Mouse (Mus musculus) stomach, embryonic 14.5 days (tissue): ENCODE data around the gene Degs2. TPM values are rescaled to one million over a fixed set of nuclear protein-coding genes. Genes with fewer than 3 reads are reported as not detected.
A peak's percentile ranks its signal among the peaks of the same experiment; 100 is the strongest.
"Not testable (repeated sequence)": the region's sequence is repeated elsewhere in the genome, so short reads cannot be mapped to it uniquely, and the experiment has no call there.

Source experiments
- ATAC-seq: fragments of 200-750 bp; cut with Nextera tagmentation; 2 replicates; pipeline ENCODE4 v1.8.0; 2017; ENCODE audit warnings: low read depth, moderate TSS enrichment; ENCODE audit not compliant: insufficient number of reproducible peaks, insufficient read depth, low FRiP score
- H3K27ac ChIP-seq: fragments of 300-500 bp; sonication (generic); 2 replicates; pipeline ENCODE4 v1.5.1; 2014; ENCODE audit warnings: mild to moderate bottlenecking, low read length, moderate library complexity, mixed read lengths
- H3K27me3 ChIP-seq: fragments of 300-500 bp; sonication (generic); 2 replicates; pipeline ENCODE4 v1.6.1; 2014; ENCODE audit warnings: low read length, control low read depth, mixed read lengths; ENCODE audit not compliant: control insufficient read depth, insufficient read depth
- H3K36me3 ChIP-seq: fragments of 300-500 bp; sonication (generic); 2 replicates; pipeline ENCODE4 v1.6.1; 2014; ENCODE audit warnings: mild to moderate bottlenecking, control low read depth, low read length, moderate library complexity, mixed read lengths; ENCODE audit not compliant: control insufficient read depth, insufficient read depth
- H3K4me1 ChIP-seq: fragments of 300-500 bp; sonication (generic); 2 replicates; pipeline ENCODE4 v1.6.1; 2014; ENCODE audit warnings: low read length, control low read depth, mixed read lengths; ENCODE audit not compliant: control insufficient read depth, insufficient read depth
- H3K4me2 ChIP-seq: fragments of 300-500 bp; sonication (generic); replicated peaks from 2 replicates; pipeline ENCODE4 v1.6.1; 2014; ENCODE audit warnings: low read depth, low read length, control low read depth
- H3K4me3 ChIP-seq: fragments of 300-500 bp; sonication (generic); 2 replicates; pipeline ENCODE4 v1.5.1; 2014; ENCODE audit warnings: low read depth, low read length, control low read depth
- H3K9ac ChIP-seq: fragments of 300-500 bp; sonication (generic); replicated peaks from 2 replicates; pipeline ENCODE4 v1.6.1; 2014; ENCODE audit warnings: low read depth, mild to moderate bottlenecking, control low read depth, low read length, moderate library complexity, mixed read lengths
- H3K9me3 ChIP-seq: fragments of 300-500 bp; sonication (generic); 2 replicates; pipeline ENCODE4 v1.6.1; 2016; ENCODE audit warnings: low read depth, low read length, control low read depth; ENCODE audit not compliant: control insufficient read depth
- WGBS: fragments of 180-500 bp; shearing (Covaris S2); extraction: QIAGEN DNeasy Blood & Tissue Kit; methylation state at CpG from one replicate; pipeline ENCODE4 v1.1.7; 2014; 5-methylcytosine and 5-hydroxymethylcytosine counted together
- polyA plus RNA-seq: library from polyadenylated mRNA; unstranded; fragments of >200 nt; fragmentation: Nextera tagmentation; extraction: Ambion mirVana; gene quantifications from 2 replicates; pipeline ENCODE4 v1.2.1, GENCODE M21; 2014

Gene Degs2
- polyA plus RNA-seq, 1 experiment from 2014 or later = 17.9 TPM

DNA sequence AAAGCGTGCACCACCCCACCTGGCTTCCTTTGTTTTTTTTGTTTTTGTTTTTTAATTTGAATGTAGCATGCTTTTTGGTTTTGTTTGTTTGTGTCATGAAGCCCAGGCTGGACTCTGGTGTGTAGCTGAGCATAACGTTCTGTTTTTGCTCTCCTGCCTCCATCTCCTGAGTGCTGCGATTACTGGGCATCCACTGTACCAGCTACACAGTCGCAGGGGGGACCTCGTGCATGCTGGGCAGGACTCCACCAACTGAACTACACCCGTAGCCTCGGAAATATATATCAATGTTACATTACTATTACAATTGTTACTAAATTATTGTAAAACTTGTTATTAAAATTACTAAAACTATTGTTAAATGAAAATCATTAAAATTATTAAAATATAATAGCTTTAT lies 35.7 kb upstream of the Degs2 start:
- no peak for ATAC-seq
- H3K4me1 ChIP-seq = no peaks in the 10 kb centered on the region
- no peak overlapping the region for H3K27ac ChIP-seq
- no peaks in the 10 kb centered on the region for H3K27me3 ChIP-seq
- 92% methylated on average over 7 of the region's 7 CpGs for WGBS
- no peak overlapping the region for H3K4me3 ChIP-seq
- no peak overlapping the region for H3K4me2 ChIP-seq
- H3K9me3 ChIP-seq = no peaks in the 10 kb centered on the region
- no peaks in the 10 kb centered on the region for H3K36me3 ChIP-seq
- no peak overlapping the region for H3K9ac ChIP-seq

DNA sequence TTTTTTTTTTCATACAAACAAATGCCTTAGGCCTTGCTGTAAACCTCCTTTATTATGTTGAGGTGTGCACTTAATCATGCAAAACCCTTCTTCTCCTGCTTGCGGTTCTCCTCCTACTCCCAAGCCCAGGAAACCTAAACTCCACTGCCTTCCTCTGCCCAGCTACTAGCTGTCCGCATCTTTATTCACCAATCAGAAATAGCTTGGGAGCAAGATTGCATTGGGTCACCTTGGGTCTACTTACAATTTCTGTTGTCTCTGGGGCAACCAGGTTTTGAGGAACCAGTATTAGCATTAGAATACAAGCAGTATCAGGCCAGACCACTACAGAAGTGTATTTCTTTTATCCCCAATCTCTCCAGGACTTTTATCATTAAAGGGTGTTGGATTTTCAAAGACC lies 32.3 kb upstream of the Degs2 start:
- Histone ChIP-seq H3K4me2 (no peak overlapping the region), H3K36me3 (no peaks in the 10 kb centered on the region), H3K9me3 (no peaks in the 10 kb centered on the region), H3K9ac (no peak overlapping the region), H3K4me3 (no peak overlapping the region), H3K27me3 (no peaks in the 10 kb centered on the region), H3K27ac (no peak overlapping the region), H3K4me1 (no peaks in the 10 kb centered on the region)
- 93% methylated on average over 2 of the region's 2 CpGs for WGBS
- no peak for ATAC-seq

DNA sequence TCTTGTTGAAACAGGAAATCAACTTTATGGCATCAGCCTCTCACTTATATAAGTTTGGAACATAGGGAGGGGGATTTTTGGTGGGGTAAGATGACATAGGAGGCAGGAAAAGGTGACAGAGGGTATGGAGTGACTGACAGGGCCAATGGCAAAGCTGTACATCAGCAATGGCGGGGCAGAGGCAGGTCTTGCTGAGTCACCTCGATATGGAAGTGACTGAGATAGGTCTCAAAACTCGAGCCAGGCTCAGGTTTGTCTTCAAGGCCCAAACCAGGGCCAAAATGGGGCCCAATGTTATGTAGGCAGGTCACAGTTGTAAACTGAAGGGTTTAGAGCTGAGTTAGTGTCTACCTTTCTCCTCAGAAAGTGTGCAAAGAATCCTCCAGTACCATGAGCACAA lies 21.7 kb upstream of the Degs2 start:
- no peak for ATAC-seq
- 90% methylated on average over 3 of the region's 3 CpGs for WGBS

DNA sequence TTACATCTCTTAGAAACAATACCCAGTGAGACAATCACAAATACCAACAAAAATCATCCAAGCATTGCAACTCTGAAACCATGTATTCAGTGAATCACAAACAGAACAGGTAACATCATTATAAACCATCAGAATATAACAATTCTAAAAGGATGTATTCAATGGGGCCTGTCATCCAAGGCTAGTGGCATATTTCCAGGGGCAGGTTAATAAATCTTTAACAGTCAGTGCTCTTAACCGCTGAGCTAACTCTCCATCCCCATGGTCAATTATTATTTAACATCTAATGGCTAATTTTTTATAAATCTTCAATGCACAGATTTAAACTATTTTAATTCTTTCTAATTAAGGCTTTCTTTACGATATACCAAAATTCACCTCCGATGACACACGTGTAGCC lies 20.3 kb upstream of the Degs2 start:
- no peak overlapping the region for H3K27ac ChIP-seq
- H3K9ac ChIP-seq = no peak overlapping the region
- H3K4me2 ChIP-seq = no peak overlapping the region
- H3K36me3 ChIP-seq = no peaks in the 10 kb centered on the region
- no peaks in the 10 kb centered on the region for H3K4me1 ChIP-seq
- H3K27me3 ChIP-seq = no peaks in the 10 kb centered on the region
- no peaks in the 10 kb centered on the region for H3K9me3 ChIP-seq
- no peak for ATAC-seq
- no peak overlapping the region for H3K4me3 ChIP-seq
- WGBS = 95% methylated on average over 4 of the region's 4 CpGs

More for the DNA sequence above, 21.7 kb upstream of the Degs2 start:
- H3K4me1 ChIP-seq = no peaks in the 10 kb centered on the region
- H3K4me3 ChIP-seq = no peak overlapping the region
- H3K27me3 ChIP-seq = no peaks in the 10 kb centered on the region
- no peaks in the 10 kb centered on the region for H3K9me3 ChIP-seq
- no peaks in the 10 kb centered on the region for H3K36me3 ChIP-seq
- H3K27ac ChIP-seq = no peak overlapping the region
- H3K4me2 ChIP-seq = no peak overlapping the region
- H3K9ac ChIP-seq = no peak overlapping the region

DNA sequence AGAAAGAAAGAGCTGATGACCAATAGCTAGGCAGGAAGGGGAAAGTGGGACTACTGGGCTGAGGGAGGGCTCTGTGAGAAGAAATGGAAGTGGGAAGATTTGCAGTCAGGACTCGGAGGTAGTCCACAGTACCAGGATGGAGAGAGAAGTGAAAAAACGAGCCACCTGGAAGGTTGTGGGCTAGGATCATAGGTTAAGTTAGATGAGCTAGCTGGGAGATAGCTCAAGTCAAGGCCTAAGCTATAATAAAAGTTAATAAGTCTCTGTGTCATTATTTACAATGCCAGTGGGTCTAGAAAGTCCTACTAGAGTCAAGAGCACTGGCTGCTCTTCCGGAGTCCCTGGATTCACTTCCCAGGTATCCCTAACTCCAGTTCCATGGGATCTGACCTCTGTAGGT lies 16.4 kb upstream of the Degs2 start:
- Histone ChIP-seq H3K36me3 (no peaks in the 10 kb centered on the region), H3K4me1 (no peaks in the 10 kb centered on the region), H3K27me3 (no peaks in the 10 kb centered on the region), H3K4me2 (no peak overlapping the region), H3K9ac (no peak overlapping the region), H3K9me3 (no peaks in the 10 kb centered on the region), H3K4me3 (no peak overlapping the region), H3K27ac (no peak overlapping the region)
- 85% methylated on average over 3 of the region's 3 CpGs for WGBS
- no peak for ATAC-seq

DNA sequence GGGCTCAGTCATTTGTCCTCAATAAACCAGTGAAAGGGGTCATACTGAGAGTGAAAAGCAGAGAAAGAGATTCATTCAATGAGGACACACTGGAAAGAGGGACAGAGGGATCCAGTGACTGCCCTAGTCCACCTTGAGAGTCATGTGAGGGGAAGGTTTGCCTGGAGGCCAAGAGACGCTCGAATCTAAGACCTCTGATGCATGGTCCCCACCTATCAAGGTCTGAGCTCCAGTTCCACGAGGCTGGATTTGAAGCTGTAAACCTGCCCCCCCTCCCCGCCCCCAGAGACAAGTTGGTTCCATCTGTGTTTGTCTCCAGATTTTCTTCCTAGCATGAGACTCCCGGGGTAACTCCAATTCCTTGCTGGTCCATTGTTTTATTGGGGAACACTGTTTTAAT lies 13.7 kb upstream of the Degs2 start:
- no peak for ATAC-seq
- H3K27ac ChIP-seq = no peak overlapping the region
- H3K9ac ChIP-seq = no peak overlapping the region
- H3K4me1 ChIP-seq = no peaks in the 10 kb centered on the region
- H3K36me3 ChIP-seq = no peaks in the 10 kb centered on the region
- no peaks in the 10 kb centered on the region for H3K9me3 ChIP-seq
- no peak overlapping the region for H3K4me2 ChIP-seq
- 85% methylated on average over 5 of the region's 5 CpGs for WGBS
- H3K4me3 ChIP-seq = no peak overlapping the region
- H3K27me3 ChIP-seq = no peaks in the 10 kb centered on the region

DNA sequence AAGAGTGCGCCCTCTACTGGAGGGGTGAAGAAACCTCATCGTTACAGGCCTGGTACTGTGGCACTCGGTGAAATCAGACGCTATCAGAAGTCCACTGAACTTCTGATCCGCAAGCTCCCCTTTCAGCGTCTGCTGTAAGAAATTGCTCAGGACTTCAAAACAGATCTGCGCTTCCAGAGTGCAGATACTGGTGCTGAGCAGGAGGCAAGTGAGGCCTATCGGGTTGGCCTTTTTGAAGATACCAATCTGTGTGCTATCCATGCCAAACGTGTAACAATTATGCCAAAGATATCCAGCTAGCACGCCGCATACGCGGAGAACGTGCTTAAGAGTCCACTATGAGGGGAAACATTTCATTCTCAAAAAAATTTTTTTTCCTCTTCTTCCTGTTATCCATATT lies 11.9 kb upstream of the Degs2 start:
- H3K9ac ChIP-seq, H3K27ac ChIP-seq, H3K4me1 ChIP-seq, H3K4me2 ChIP-seq, H3K9me3 ChIP-seq, ATAC-seq, H3K4me3 ChIP-seq, H3K36me3 ChIP-seq, H3K27me3 ChIP-seq: not testable (repeated sequence)
- 92% methylated on average over 14 of the region's 14 CpGs for WGBS

DNA sequence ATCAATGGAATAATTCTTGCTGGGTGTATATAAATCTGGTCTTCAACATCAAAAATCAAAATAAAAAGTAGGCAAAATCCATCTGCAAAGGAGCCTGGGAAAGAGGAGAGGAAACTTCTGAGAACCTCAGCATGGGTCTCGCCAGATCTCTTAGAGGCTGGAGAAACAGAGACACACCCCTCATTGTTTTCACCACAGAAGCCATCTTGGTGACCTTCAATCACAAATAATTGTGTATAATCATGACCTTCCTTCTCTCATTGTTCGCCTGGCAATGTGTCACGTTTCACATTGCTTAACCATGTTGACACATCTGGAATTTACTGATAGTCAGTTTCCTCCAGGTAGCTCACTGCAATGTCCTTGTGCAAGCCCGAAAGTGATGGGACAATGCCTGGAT lies 10.4 kb upstream of the Degs2 start:
- WGBS = 62% methylated on average over 4 of the region's 4 CpGs
- H3K9ac ChIP-seq = no peak overlapping the region
- no peaks in the 10 kb centered on the region for H3K36me3 ChIP-seq
- H3K4me2 ChIP-seq = no peak overlapping the region
- H3K27me3 ChIP-seq = no peaks in the 10 kb centered on the region
- H3K4me3 ChIP-seq = no peak overlapping the region
- no peak for ATAC-seq
- no peak overlapping the region for H3K27ac ChIP-seq
- H3K4me1 ChIP-seq = no peaks in the 10 kb centered on the region
- no peaks in the 10 kb centered on the region for H3K9me3 ChIP-seq

DNA sequence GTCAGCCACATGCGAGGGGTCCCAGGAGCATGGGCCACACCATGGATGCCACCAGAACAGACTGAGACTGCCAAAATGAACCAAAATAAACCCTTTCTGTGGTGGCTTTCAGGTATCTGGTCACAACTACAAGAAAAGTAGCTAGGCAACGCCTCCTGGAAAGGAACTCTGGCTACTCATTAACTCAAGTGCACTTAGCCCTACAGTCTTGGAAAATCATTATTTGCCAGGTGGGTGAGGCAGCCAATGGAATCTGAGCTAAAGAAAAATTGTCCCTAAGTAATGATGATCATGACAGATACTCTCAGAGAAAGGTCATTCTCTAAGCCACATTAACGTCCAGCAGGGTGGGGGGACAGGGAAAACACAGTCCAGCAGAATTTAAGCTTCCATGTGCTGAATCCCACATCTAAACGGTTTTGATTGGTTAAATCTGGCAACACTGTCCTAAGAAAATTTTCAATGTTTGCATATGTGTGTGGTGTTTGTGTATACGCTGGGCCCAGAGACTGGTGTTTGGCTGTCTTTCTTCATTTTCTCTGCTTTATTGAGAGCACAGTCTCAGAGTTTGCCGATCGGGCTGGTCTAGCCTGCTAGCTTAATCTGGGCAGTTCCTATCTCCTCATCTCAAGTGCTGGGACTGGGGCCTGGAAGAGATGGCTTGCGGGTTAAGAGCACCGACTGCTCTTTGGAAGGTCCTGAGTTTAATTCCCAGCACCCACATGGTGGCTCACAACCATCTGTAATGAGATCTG lies 8.9 kb upstream of the Degs2 start:
- no peaks in the 10 kb centered on the region for H3K36me3 ChIP-seq
- no peak overlapping the region for H3K4me3 ChIP-seq
- H3K4me1 ChIP-seq = no peaks in the 10 kb centered on the region
- no peak overlapping the region for H3K9ac ChIP-seq
- WGBS = 64% methylated on average over 9 of the region's 9 CpGs
- H3K27me3 ChIP-seq = no peaks in the 10 kb centered on the region
- H3K4me2 ChIP-seq = 0 out of 2 replicates have a peak overlapping the region, but pooled peaks have one; percentile 3
- H3K27ac ChIP-seq = peak overlapping the region; percentile 78
- ATAC-seq = peak; percentile 68
- H3K9me3 ChIP-seq = no peaks in the 10 kb centered on the region
